Mouse (Mus musculus): ENCODE results near the gene Gopc. TPM values are rescaled to one million over a fixed set of nuclear protein-coding genes. Genes with fewer than 3 reads are reported as not detected.

The Gopc gene
- polyA plus RNA-seq, 1 experiment from 2014 or later, result 24.1 TPM

Other genes starting within 250 kb of the Gopc start
- not detected in 2 replicates for gene Ros1, start 186.9 kb downstream of the Gopc start, polyA plus RNA-seq (2016; fragmentation: Nextera tagmentation; extraction: Ambion mirVana)
- gene Dcbld1, start 148.5 kb downstream of the Gopc start, polyA plus RNA-seq (2016; fragmentation: Nextera tagmentation; extraction: Ambion mirVana), result 24.5 and 30.7 TPM in 2 replicates
- not detected in 2 replicates for gene Gm26741, start 23.4 kb downstream of the Gopc start, polyA plus RNA-seq (2016; fragmentation: Nextera tagmentation; extraction: Ambion mirVana)
- not detected in 2 replicates for gene Nepn, start 6.8 kb upstream of the Gopc start, polyA plus RNA-seq (2016; fragmentation: Nextera tagmentation; extraction: Ambion mirVana)
- 16.6 and 17.2 TPM in 2 replicates for gene Nus1, start 35.4 kb upstream of the Gopc start, polyA plus RNA-seq (2016; fragmentation: Nextera tagmentation; extraction: Ambion mirVana)